Mouse (Mus musculus) c-Kit-positive CD71-positive TER-119-positive erythroid progenitor cells, embryonic 14.5 days (primary cell): ENCODE measurements around the gene Tax1bp1.

Source experiments
- DNase-seq: peaks from one replicate; pipeline ENCODE4 v3.0.0-alpha.2; 2013; ENCODE audit warnings: low spot score

Tax1bp1 gene

GRCm38 (mm10) chr6:52797252-52797800 is 83.8 kb downstream of the Tax1bp1 start:
- DNase-seq: no peak

GRCm38 (mm10) chr6:52802181-52802580 is 88.7 kb downstream of the Tax1bp1 start:
- DNase-seq: peak; percentile 24

DNA sequence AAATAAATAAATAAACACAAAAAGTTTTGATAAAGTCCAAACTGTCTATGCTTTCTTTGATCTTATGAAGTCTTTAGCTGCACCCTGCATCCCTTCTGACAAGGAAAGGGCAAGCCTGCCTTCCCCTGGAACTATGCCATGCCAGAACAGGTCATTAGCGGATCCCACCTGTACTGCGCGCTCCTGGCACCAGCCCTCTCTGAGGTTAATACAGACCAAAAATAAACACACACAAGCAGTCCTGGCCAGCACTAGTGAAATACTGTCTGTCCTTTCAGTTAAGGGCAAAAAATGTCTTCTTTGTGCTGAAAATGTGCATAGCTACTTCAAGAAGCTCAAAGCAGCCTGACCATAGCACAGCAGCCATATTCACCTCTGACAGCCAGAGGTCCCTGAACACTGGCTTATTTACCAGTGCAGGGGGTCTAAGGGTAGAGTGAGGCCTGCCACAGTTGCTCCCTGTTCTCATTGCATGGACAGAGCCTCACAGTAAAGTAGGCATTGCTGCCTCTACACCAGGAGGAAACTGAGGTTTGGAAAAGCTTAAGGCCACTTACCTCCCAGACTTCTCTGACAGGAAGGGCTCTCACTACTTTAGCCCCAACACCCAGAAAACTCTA is 91.8 kb downstream of the Tax1bp1 start:
- no peak for DNase-seq
